Mouse (Mus musculus) limb, embryonic 12.5 days (tissue): ENCODE measurements around the gene Zfand5. TPM values are rescaled to one million over a fixed set of nuclear protein-coding genes. Genes with fewer than 3 reads are reported as not detected.
"Not testable (repeated sequence)": the region's sequence is repeated elsewhere in the genome, so short reads cannot be mapped to it uniquely, and the experiment has no call there.

ENCODE experiments used
- ATAC-seq: fragments of 200-750 bp; cut with Nextera tagmentation; 2 replicates; pipeline ENCODE4 v1.8.0; 2017; ENCODE audit warnings: low read depth, moderate TSS enrichment; ENCODE audit not compliant: insufficient number of reproducible peaks, insufficient read depth, low FRiP score, low TSS enrichment
- H3K27ac ChIP-seq: fragments of 300-500 bp; sonication (generic); 2 replicates; pipeline ENCODE4 v1.5.1; 2016; ENCODE audit warnings: mild to moderate bottlenecking, moderate library complexity
- H3K27me3 ChIP-seq: fragments of 300-500 bp; sonication (generic); 2 replicates; pipeline ENCODE4 v1.6.1; 2016; ENCODE audit warnings: mild to moderate bottlenecking, moderate library complexity
- H3K36me3 ChIP-seq: fragments of 300-500 bp; sonication (generic); 2 replicates; pipeline ENCODE4 v1.6.1; 2016; ENCODE audit warnings: mild to moderate bottlenecking, moderate library complexity
- H3K4me1 ChIP-seq: fragments of 300-500 bp; sonication (generic); replicated peaks from 2 replicates; pipeline ENCODE4 v1.6.1; 2016
- H3K4me2 ChIP-seq: fragments of 300-500 bp; sonication (generic); 2 replicates; pipeline ENCODE4 v1.6.1; 2016; ENCODE audit warnings: mild to moderate bottlenecking, moderate library complexity
- H3K4me3 ChIP-seq: fragments of 300-500 bp; sonication (generic); replicated peaks from 2 replicates; pipeline ENCODE4 v1.5.1; 2016; ENCODE audit warnings: mild to moderate bottlenecking
- H3K9ac ChIP-seq: fragments of 300-500 bp; sonication (generic); replicated peaks from 2 replicates; pipeline ENCODE4 v1.6.1; 2016; ENCODE audit warnings: mild to moderate bottlenecking, moderate library complexity
- H3K9me3 ChIP-seq: fragments of 300-500 bp; sonication (generic); 2 replicates; pipeline ENCODE4 v1.6.1; 2016; ENCODE audit warnings: mild to moderate bottlenecking, moderate library complexity
- WGBS: fragments of 180-500 bp; shearing (Covaris S2); methylation state at CpG from one replicate; pipeline ENCODE4 v1.1.7; 2016; 5-methylcytosine and 5-hydroxymethylcytosine counted together
- polyA plus RNA-seq: library from polyadenylated mRNA; unstranded; fragments of >200 nt; fragmentation: Nextera tagmentation; extraction: Ambion mirVana; gene quantifications from 2 replicates; pipeline ENCODE4 v1.2.1, GENCODE M21; 2016

Gene Zfand5
- 124 and 126 TPM in 2 replicates for polyA plus RNA-seq

DNA sequence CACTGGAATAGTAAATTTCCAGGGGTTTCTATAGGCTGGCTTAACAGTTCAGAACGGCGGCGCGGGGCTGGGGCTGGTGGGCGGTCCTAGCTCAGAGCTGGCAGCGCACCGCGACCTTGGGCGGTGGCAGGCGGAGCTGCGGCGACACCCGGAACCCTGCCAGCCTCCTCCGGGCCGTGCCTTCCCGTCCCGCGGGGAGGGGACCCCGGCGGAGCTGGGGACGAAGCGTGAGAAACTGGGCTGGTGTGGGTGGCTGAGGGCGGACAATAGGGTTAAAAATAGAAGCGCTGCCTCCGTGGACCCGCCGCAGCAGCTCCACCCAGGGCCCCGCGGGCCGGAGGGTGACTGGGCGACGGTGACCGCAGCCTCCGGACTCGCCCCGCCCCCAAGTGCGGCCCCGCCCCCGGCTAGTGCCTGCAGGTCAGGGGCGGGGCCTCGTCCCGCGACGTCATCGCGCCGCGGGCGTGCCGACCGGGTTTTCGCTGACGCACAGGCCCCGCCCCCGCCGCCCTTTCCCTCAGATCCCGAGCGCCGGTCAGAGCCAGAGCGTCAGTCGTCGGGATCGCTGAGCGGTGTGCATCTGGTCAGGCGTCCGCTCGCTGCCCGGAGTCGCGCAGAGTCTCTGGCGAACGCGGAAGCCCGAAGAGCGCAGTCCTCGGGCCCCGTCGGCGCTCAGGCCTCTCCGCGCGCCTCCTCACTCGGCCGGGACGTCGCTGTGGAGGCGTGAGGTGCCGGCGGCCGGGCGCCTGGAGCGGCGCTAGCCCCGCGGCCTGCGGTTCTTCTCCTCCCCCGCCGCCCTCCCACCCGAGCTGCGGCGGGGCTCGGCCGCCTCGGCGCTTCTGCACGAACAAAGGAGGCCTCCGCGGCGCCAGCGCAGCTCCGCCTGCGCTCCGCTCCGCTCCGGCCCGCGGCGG, at the start of gene Zfand5:
Gene Zfand5 (plus strand): TSS at position 538 of the 914 bp plus-strand sequence.
- under 1% methylated on average over 95 of the region's 118 CpGs for WGBS
- H3K36me3 ChIP-seq: peaks cover 5% of the 10 kb centered on the region
- H3K27me3 ChIP-seq: no peaks in the 10 kb centered on the region
- H3K27ac ChIP-seq: peak within 1 kb of the TSS; percentile 100
- H3K4me2 ChIP-seq: peak within 1 kb of the TSS; percentile 79
- H3K4me3 ChIP-seq: peak within 1 kb of the TSS; percentile 95
- peak; percentile 96 for ATAC-seq
- H3K4me1 ChIP-seq: peaks cover 12% of the 10 kb centered on the region
- peak within 1 kb of the TSS; percentile 100 for H3K9ac ChIP-seq
- H3K9me3 ChIP-seq: no peaks in the 10 kb centered on the region

- no peak overlapping the region for H3K4me3 ChIP-seq
- no peaks in the 10 kb centered on the region for H3K27me3 ChIP-seq
- no peaks in the 10 kb centered on the region for H3K4me1 ChIP-seq
- H3K9me3 ChIP-seq: no peaks in the 10 kb centered on the region
- no peak overlapping the region for H3K9ac ChIP-seq
- H3K4me2 ChIP-seq: no peak overlapping the region
- no peaks in the 10 kb centered on the region for H3K36me3 ChIP-seq
- ATAC-seq: no peak
- 77% methylated on average over 4 of the region's 4 CpGs for WGBS
- H3K27ac ChIP-seq: no peak overlapping the region
These were observed 44.9 kb upstream of the Zfand5 start for GRCm38 (mm10) chr19:21227131-21227530.

- H3K27ac ChIP-seq: no peak overlapping the region
- H3K4me3 ChIP-seq: no peak overlapping the region
- no peaks in the 10 kb centered on the region for H3K4me1 ChIP-seq
- H3K9me3 ChIP-seq: no peaks in the 10 kb centered on the region
- WGBS: 43% methylated on average over 2 of the region's 2 CpGs
- H3K9ac ChIP-seq: no peak overlapping the region
- H3K4me2 ChIP-seq: no peak overlapping the region
- H3K36me3 ChIP-seq: no peaks in the 10 kb centered on the region
- no peaks in the 10 kb centered on the region for H3K27me3 ChIP-seq
- ATAC-seq: no peak
These were observed 44.3 kb upstream of the Zfand5 start for GRCm38 (mm10) chr19:21227754-21228153.

DNA sequence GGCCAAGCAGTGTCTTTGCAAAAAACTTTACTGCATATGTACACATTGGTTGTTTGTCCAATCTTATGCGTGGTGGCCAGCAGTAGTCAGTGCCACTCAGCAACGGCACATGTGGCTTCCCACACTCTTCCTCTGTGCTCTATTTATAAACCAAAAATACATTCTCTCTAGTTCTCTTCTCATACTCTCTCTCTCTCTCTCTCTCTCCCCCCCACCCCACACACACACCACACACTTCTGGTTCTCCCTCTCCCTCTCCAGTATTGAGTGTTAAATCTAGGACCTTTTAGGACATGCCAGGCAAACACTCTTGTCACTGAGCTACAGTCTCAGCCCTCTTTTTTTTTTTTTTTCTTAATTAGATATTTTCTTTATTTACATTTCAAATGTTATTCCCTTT, 23.3 kb upstream of the Zfand5 start:
- H3K4me3 ChIP-seq, ATAC-seq, H3K9ac ChIP-seq, H3K36me3 ChIP-seq, H3K27me3 ChIP-seq, H3K9me3 ChIP-seq, H3K4me2 ChIP-seq, H3K4me1 ChIP-seq, H3K27ac ChIP-seq: not testable (repeated sequence)
- 95% methylated on average over 2 of the region's 2 CpGs for WGBS

DNA sequence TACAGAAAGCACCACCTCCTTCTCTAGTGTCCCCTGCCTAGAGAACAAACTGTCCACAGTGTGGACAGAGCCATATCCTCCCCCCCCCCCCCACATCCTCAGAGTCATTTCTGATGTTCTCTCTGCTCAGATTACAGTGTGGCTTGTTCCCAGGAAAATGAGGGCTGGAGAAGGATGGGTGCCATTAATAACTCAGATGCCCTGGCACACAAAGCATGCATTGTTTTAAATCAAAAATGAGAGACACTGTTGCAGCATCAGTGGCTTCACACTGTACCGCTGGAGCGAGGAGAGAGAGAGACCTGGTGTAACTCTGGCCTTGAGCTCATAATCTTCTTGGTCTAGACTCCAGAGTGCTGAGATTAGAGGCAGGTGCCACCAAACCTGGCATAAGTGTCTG, 18.2 kb upstream of the Zfand5 start:
- H3K4me2 ChIP-seq: no peak overlapping the region
- 88% methylated on average over 2 of the region's 2 CpGs for WGBS
- no peaks in the 10 kb centered on the region for H3K9me3 ChIP-seq
- H3K9ac ChIP-seq: no peak overlapping the region
- no peaks in the 10 kb centered on the region for H3K27me3 ChIP-seq
- no peak for ATAC-seq
- no peak overlapping the region for H3K27ac ChIP-seq
- H3K4me1 ChIP-seq: no peaks in the 10 kb centered on the region
- no peaks in the 10 kb centered on the region for H3K36me3 ChIP-seq
- no peak overlapping the region for H3K4me3 ChIP-seq

DNA sequence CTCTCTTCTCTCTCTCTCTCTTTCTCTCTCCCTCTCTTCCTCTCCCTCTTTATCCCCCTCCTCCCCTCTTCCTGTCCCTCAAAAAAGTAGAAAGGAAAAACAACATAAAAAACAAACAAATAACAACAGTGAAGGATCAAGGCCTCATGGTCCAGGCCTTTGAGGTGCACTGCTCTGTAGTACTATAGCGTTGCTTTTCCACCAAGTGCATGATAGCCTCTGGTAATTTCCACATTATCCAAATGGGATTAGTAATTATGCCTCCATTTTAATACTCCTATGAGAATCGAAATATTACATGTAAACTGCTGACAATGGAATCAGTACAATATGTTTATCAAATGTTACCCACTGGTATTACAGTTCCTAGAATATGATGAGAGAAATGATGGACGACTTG, 16.2 kb upstream of the Zfand5 start:
- no peaks in the 10 kb centered on the region for H3K4me1 ChIP-seq
- no peaks in the 10 kb centered on the region for H3K27me3 ChIP-seq
- no peak for ATAC-seq
- H3K4me2 ChIP-seq: no peak overlapping the region
- no peaks in the 10 kb centered on the region for H3K9me3 ChIP-seq
- H3K27ac ChIP-seq: no peak overlapping the region
- H3K9ac ChIP-seq: no peak overlapping the region
- H3K4me3 ChIP-seq: no peak overlapping the region
- 80% methylated on average over 3 of the region's 3 CpGs for WGBS
- no peaks in the 10 kb centered on the region for H3K36me3 ChIP-seq

DNA sequence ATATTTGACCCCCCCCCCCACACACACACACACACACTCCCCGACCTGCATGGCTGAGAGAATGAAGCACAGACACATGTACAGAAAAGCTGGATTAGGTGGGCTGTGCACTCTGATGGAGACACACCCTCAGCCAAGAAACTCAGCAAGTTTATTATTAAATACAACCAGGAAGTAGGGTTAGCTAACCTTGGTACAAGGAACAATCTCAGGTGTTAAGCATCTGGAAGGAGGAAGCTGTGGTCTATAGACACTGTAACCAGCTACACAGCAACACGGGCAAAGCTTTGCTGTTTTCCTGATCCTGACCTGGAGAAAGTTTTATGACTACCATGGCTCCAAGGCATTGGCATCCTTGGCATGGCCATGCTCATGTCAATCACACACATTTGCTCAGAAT, 12.6 kb upstream of the Zfand5 start:
- Histone ChIP-seq H3K4me3 (no peak overlapping the region), H3K4me1 (no peaks in the 10 kb centered on the region), H3K27ac (no peak overlapping the region), H3K27me3 (no peaks in the 10 kb centered on the region), H3K36me3 (no peaks in the 10 kb centered on the region), H3K9me3 (no peaks in the 10 kb centered on the region), H3K9ac (no peak overlapping the region), H3K4me2 (no peak overlapping the region)
- WGBS: 86% methylated on average over 2 of the region's 2 CpGs
- ATAC-seq: no peak

DNA sequence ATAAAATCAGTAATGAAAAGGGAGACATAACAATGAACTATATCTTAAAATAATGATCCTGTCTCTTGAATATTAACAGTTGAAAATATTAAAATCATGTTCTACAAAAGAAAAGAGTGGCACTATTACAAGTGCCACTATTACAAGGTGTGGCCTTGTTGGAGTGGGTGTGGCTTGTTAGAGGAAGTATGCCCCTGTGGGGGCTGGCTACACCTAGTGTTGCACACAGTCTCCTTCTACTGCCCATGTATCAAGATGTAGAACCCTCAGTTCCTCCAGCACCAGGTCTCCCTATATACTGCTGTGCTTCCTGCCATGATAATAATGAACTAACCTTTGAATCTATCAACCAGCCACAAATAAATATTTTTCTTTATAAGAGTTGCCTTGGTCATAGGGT, 11.8 kb upstream of the Zfand5 start:
- ATAC-seq: no peak
- Histone ChIP-seq H3K4me2 (no peak overlapping the region), H3K4me1 (no peaks in the 10 kb centered on the region), H3K9me3 (no peaks in the 10 kb centered on the region), H3K27ac (no peak overlapping the region), H3K4me3 (no peak overlapping the region), H3K36me3 (no peaks in the 10 kb centered on the region), H3K27me3 (no peaks in the 10 kb centered on the region), H3K9ac (no peak overlapping the region)

DNA sequence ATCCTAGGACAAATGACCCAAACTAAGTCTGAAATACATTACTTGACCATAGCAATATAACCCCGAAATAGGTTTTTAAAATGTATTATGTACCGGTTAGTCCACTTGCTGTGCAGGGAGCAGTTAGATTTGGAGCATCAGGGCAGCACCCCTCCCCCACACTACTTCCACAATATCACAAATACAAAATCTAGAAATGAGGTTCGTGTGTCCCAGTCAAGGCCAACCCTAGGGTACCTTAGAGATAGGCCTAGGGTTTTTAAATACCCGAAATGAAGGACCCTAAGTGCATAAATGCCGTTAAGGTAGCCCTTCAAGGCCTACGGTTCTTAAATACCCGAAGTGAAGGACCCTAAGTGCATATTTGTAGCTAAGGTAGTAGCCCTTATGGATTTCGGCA, 892 bp upstream of the Zfand5 start:
- Histone ChIP-seq H3K4me1 (peaks cover 12% of the 10 kb centered on the region), H3K27ac (peak overlapping the region; percentile 100), H3K9ac (peak overlapping the region; percentile 100), H3K9me3 (no peaks in the 10 kb centered on the region), H3K4me3 (peak overlapping the region; percentile 95), H3K4me2 (peak overlapping the region; percentile 55), H3K27me3 (no peaks in the 10 kb centered on the region), H3K36me3 (no peaks in the 10 kb centered on the region)
- WGBS: 32% methylated on average over 8 of the region's 8 CpGs
- ATAC-seq: no peak

GRCm38 (mm10) chr19:21272655-21273284, 692 bp downstream of the Zfand5 start:
- Histone ChIP-seq H3K27me3 (no peaks in the 10 kb centered on the region), H3K27ac (peak overlapping the region; percentile 100), H3K4me3 (peak overlapping the region; percentile 95), H3K9me3 (no peaks in the 10 kb centered on the region), H3K9ac (peak overlapping the region; percentile 100), H3K36me3 (peaks cover 12% of the 10 kb centered on the region), H3K4me2 (peak overlapping the region; percentile 79), H3K4me1 (peaks cover 12% of the 10 kb centered on the region)
- peak; percentile 1; the same call in 1 of the 2 replicates for ATAC-seq
- under 1% methylated on average over 64 of the region's 66 CpGs for WGBS

DNA sequence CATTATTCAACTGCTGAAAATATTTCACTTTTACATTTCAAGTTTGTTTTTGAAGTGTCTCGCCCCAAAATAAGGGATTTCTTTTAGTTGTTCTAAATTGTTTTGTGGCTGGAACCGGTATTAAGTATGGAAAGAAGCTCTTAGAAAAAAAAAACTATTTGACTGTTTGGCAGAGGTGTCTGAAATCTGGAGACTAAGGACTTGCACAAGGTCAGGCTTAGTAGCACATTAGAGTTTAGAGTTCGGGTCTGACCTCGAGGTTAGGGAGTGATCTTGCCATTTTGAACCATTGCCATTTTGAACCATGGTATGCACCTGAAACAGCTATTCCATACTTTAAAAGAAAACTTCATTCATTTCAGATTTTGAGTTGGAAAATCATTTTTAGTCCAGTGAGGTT, 1.4 kb downstream of the Zfand5 start:
- WGBS: under 1% methylated on average over 4 of the region's 4 CpGs
- Histone ChIP-seq H3K9ac (peak overlapping the region; percentile 57), H3K4me2 (peak overlapping the region; percentile 79), H3K36me3 (peaks cover 16% of the 10 kb centered on the region), H3K4me1 (peaks cover 12% of the 10 kb centered on the region), H3K27ac (no peak overlapping the region), H3K9me3 (no peaks in the 10 kb centered on the region), H3K4me3 (peak overlapping the region; percentile 95), H3K27me3 (no peaks in the 10 kb centered on the region)
- no peak for ATAC-seq
